Mouse (Mus musculus): ENCODE measurements around the gene Slc29a3. TPM values are rescaled to one million over a fixed set of nuclear protein-coding genes. Genes with fewer than 3 reads are reported as not detected.

The Slc29a3 gene
- 38.6 and 43.5 TPM in 2 replicates for polyA plus RNA-seq (2012; rRNA removed)

DNA sequence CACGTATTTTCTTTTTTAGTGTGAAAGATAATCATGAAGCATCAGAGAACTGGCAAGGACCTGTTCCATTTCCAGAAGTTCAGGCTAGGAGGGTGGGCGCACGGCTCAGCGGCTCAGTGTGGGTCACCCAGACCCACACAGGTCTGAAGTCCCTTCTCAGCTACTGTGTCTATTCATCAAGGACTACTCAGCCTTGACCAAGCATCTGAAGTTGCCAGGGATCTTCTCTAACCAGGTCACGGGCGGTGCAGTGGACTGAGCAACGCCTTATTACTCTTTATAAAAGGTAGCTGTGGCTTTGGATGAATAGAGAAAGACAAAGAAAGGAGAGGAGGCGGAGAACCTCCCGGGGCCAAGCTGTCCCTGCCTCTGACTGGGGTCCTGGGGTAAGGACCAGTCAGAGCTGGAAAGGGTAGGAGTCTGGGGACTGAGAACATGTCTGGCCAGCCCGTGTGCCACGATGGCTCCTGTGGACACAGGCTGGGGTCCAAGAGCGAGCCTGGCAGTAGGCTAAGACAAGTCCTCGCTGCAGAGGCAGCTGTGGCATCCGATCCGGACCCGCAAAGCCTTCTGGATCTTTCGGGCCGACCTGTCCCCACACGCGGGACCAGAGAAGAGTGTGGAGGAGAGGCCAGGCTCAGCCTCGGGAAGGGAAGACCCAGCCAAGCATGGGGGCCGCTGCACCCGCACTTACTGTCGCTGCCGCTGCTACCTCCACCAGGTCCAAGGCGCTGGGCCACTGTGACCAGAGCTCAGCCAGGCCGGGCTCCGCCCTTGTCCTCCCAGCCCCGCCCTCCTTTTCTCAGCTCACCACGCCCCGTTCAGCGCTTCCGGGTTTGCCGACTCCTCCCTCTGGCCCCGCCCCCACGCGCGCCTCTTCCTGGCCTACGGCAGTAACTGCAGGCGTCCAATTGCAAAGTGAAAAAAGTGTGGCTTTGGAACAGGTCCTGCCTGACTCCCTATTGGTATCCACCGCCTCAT is at the start of gene Slc29a3:
Gene Slc29a3 (minus strand): TSS at position 755 of the 981 bp plus-strand sequence.
- TF ChIP-seq CTCF (conservative IDR thresholded peaks at IDR 0.05; ENCODE audit: insufficient read depth, insufficient read length, low read depth, low read length): peak; percentile 49
- peak; percentile 95 for TF ChIP-seq POLR2A (IDR thresholded peaks at IDR 0.05; ENCODE audit: low read depth, low read length)
- no peaks in the 10 kb centered on the region for H3K27me3 ChIP-seq (replicated peaks; ENCODE audit: control insufficient read depth, insufficient read depth, low read length)
- 4% methylated on average over 41 of the region's 41 CpGs for WGBS
- H3K36me3 ChIP-seq (ENCODE audit: control insufficient read depth, insufficient read depth, low read length): no peaks in the 10 kb centered on the region
- H3K27ac ChIP-seq (ENCODE audit: insufficient read depth, low read depth, low read length): peak within 1 kb of the TSS; percentile 68
- H3K4me3 ChIP-seq (ENCODE audit: insufficient read depth, low read depth, low read length): peak within 1 kb of the TSS; percentile 71
- H3K4me1 ChIP-seq (ENCODE audit: control insufficient read depth, insufficient read depth, low read length): peaks cover 20% of the 10 kb centered on the region
- DNase-seq: peak; percentile 98

- DNase-seq: no peak
- TF ChIP-seq POLR2A (IDR thresholded peaks at IDR 0.05; ENCODE audit: low read depth, low read length): no peak
- no peak for TF ChIP-seq CTCF (conservative IDR thresholded peaks at IDR 0.05; ENCODE audit: insufficient read depth, insufficient read length, low read depth, low read length)
- Histone ChIP-seq H3K4me3 (ENCODE audit: insufficient read depth, low read depth, low read length) (no peak overlapping the region), H3K27ac (ENCODE audit: insufficient read depth, low read depth, low read length) (no peak overlapping the region), H3K4me1 (ENCODE audit: control insufficient read depth, insufficient read depth, low read length) (0 out of 2 replicates have a peak, but pooled peaks cover 5% of the 10 kb centered on the region), H3K27me3 (replicated peaks; ENCODE audit: control insufficient read depth, insufficient read depth, low read length) (no peaks in the 10 kb centered on the region), H3K36me3 (ENCODE audit: control insufficient read depth, insufficient read depth, low read length) (no peaks in the 10 kb centered on the region)
- 69% methylated on average over 12 of the region's 12 CpGs for WGBS
Measured at GRCm38 (mm10) chr10:60801898-60802412, 49.4 kb upstream of the Slc29a3 start.

- TF ChIP-seq CTCF (conservative IDR thresholded peaks at IDR 0.05; ENCODE audit: insufficient read depth, insufficient read length, low read depth, low read length) (no peak), POLR2A (IDR thresholded peaks at IDR 0.05; ENCODE audit: low read depth, low read length) (no peak)
- H3K4me1 ChIP-seq (ENCODE audit: control insufficient read depth, insufficient read depth, low read length): 0 out of 2 replicates have a peak, but pooled peaks cover 5% of the 10 kb centered on the region
Measured at GRCm38 (mm10) chr10:60801168-60801897, 48.7 kb upstream of the Slc29a3 start.

DNA sequence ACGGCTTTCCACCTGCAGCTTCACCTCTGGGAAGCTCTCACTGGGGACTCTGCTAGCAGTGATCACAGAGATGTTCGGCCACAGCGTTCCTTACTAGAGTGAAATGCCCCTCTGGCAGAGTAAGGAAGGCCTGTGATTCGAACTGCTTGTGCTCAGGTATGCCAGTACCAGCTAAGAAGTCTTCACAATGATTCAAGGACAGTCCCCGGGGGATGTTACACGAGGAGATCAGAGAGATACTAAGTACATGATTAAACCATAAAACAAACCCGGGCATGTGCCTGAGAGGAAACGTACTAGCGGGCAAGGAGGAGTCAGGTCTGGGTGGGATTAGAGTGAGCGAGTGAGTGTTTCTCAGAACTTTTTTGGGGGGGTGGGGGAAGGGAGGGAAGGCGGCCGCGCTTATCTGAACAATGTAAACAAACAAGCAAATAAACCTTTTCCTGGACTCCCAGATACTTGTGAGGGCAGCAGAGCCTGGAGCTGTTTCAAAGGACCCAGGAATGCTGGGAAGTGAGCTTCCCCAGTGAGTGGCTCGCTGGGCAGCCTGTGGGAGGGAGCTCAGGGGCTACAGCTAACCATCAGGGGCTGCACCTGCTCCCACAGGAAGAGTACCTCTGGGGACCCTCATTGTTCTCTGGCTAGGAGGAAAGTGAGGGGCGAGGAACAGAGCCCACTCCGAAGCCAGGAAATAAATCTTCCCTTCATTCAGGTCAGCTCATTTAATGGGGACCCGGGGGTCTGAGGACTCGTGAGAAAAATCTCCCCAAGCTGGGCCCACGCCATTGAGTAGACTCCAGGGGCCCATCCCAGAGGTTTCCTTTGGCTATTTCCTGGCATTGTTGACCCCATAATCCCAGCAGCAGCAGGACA is 47.9 kb upstream of the Slc29a3 start:
- no peaks in the 10 kb centered on the region for H3K36me3 ChIP-seq (ENCODE audit: control insufficient read depth, insufficient read depth, low read length)
- H3K4me3 ChIP-seq (ENCODE audit: insufficient read depth, low read depth, low read length): no peak overlapping the region
- WGBS: 22% methylated on average over 19 of the region's 19 CpGs
- 0 out of 2 replicates have a peak, but pooled peaks cover 5% of the 10 kb centered on the region for H3K4me1 ChIP-seq (ENCODE audit: control insufficient read depth, insufficient read depth, low read length)
- no peaks in the 10 kb centered on the region for H3K27me3 ChIP-seq (replicated peaks; ENCODE audit: control insufficient read depth, insufficient read depth, low read length)
- TF ChIP-seq CTCF (conservative IDR thresholded peaks at IDR 0.05; ENCODE audit: insufficient read depth, insufficient read length, low read depth, low read length): no peak
- no peak for TF ChIP-seq POLR2A (IDR thresholded peaks at IDR 0.05; ENCODE audit: low read depth, low read length)
- H3K27ac ChIP-seq (ENCODE audit: insufficient read depth, low read depth, low read length): no peak overlapping the region
- DNase-seq: no peak

More at GRCm38 (mm10) chr10:60801168-60801897, 48.7 kb upstream of the Slc29a3 start:
- H3K27ac ChIP-seq (ENCODE audit: insufficient read depth, low read depth, low read length): no peak overlapping the region
- WGBS: 34% methylated on average over 11 of the region's 11 CpGs
- DNase-seq: no peak
- H3K4me3 ChIP-seq (ENCODE audit: insufficient read depth, low read depth, low read length): no peak overlapping the region
- no peaks in the 10 kb centered on the region for H3K36me3 ChIP-seq (ENCODE audit: control insufficient read depth, insufficient read depth, low read length)
- no peaks in the 10 kb centered on the region for H3K27me3 ChIP-seq (replicated peaks; ENCODE audit: control insufficient read depth, insufficient read depth, low read length)

- Histone ChIP-seq H3K36me3 (ENCODE audit: control insufficient read depth, insufficient read depth, low read length) (no peaks in the 10 kb centered on the region), H3K4me3 (ENCODE audit: insufficient read depth, low read depth, low read length) (no peak overlapping the region), H3K4me1 (ENCODE audit: control insufficient read depth, insufficient read depth, low read length) (0 out of 2 replicates have a peak, but pooled peaks cover 7% of the 10 kb centered on the region), H3K27me3 (replicated peaks; ENCODE audit: control insufficient read depth, insufficient read depth, low read length) (no peaks in the 10 kb centered on the region), H3K27ac (ENCODE audit: insufficient read depth, low read depth, low read length) (no peak overlapping the region)
- 77% methylated on average over 14 of the region's 14 CpGs for WGBS
- TF ChIP-seq CTCF (conservative IDR thresholded peaks at IDR 0.05; ENCODE audit: insufficient read depth, insufficient read length, low read depth, low read length) (no peak), POLR2A (IDR thresholded peaks at IDR 0.05; ENCODE audit: low read depth, low read length) (no peak)
- no peak for DNase-seq
Measured at GRCm38 (mm10) chr10:60797682-60798422, 45.3 kb upstream of the Slc29a3 start.
